Mouse (Mus musculus): ENCODE data around the gene Pi4k2a.
A peak's percentile ranks its signal among the peaks of the same experiment; 100 is the strongest.

The Pi4k2a gene

GRCm38 (mm10) chr19:42089748-42090595 lies at the start of gene Pi4k2a:
TSS of gene Pi4k2a (plus strand) at chr19:42090470.
- peak; percentile 97 for DNase-seq (ENCODE audit: extremely low spot score, low spot score)

GRCm38 (mm10) chr19:42043988-42044387 lies 46.3 kb upstream of the Pi4k2a start:
- DNase-seq (ENCODE audit: extremely low spot score, low spot score) = no peak

GRCm38 (mm10) chr19:42045269-42046102 lies 44.8 kb upstream of the Pi4k2a start, which contains the start of gene Hoga1:
TSS of gene Hoga1 (plus strand) at chr19:42045610.
- peak; percentile 73 for DNase-seq (ENCODE audit: extremely low spot score, low spot score)

- no peak for DNase-seq (ENCODE audit: extremely low spot score, low spot score)
Observed at GRCm38 (mm10) chr19:42050251-42050650, 40.0 kb upstream of the Pi4k2a start.

GRCm38 (mm10) chr19:42051351-42051750 lies 38.9 kb upstream of the Pi4k2a start:
- no peak for DNase-seq (ENCODE audit: extremely low spot score, low spot score)

GRCm38 (mm10) chr19:42051948-42052347 lies 38.3 kb upstream of the Pi4k2a start, which contains the start of gene 4933411K16Rik:
TSS of gene 4933411K16Rik (plus strand) at chr19:42052248.
- no peak for DNase-seq (ENCODE audit: extremely low spot score, low spot score)

- no peak for DNase-seq (ENCODE audit: extremely low spot score, low spot score)
Observed at GRCm38 (mm10) chr19:42054255-42054654, 36.0 kb upstream of the Pi4k2a start.

- no peak for DNase-seq (ENCODE audit: extremely low spot score, low spot score)
Observed at GRCm38 (mm10) chr19:42055881-42056280, 34.4 kb upstream of the Pi4k2a start.

- DNase-seq (ENCODE audit: extremely low spot score, low spot score) = no peak
Observed at GRCm38 (mm10) chr19:42056719-42057409, 33.4 kb upstream of the Pi4k2a start.

GRCm38 (mm10) chr19:42058426-42058825 lies 31.8 kb upstream of the Pi4k2a start:
- DNase-seq (ENCODE audit: extremely low spot score, low spot score) = no peak

- no peak for DNase-seq (ENCODE audit: extremely low spot score, low spot score)
Observed at GRCm38 (mm10) chr19:42061443-42061842, 28.8 kb upstream of the Pi4k2a start.

- DNase-seq (ENCODE audit: extremely low spot score, low spot score) = no peak
Observed at GRCm38 (mm10) chr19:42068441-42069240, 21.6 kb upstream of the Pi4k2a start.

- DNase-seq (ENCODE audit: extremely low spot score, low spot score) = no peak
Observed at GRCm38 (mm10) chr19:42069241-42069525, 21.1 kb upstream of the Pi4k2a start.

GRCm38 (mm10) chr19:42071221-42071620 lies 19.0 kb upstream of the Pi4k2a start:
- no peak for DNase-seq (ENCODE audit: extremely low spot score, low spot score)

- no peak for DNase-seq (ENCODE audit: extremely low spot score, low spot score)
Observed at GRCm38 (mm10) chr19:42071886-42072608, 18.2 kb upstream of the Pi4k2a start.

GRCm38 (mm10) chr19:42072802-42073201 lies 17.5 kb upstream of the Pi4k2a start:
- no peak for DNase-seq (ENCODE audit: extremely low spot score, low spot score)

GRCm38 (mm10) chr19:42075051-42075450 lies 15.2 kb upstream of the Pi4k2a start:
- no peak for DNase-seq (ENCODE audit: extremely low spot score, low spot score)

- no peak for DNase-seq (ENCODE audit: extremely low spot score, low spot score)
Observed at GRCm38 (mm10) chr19:42075992-42076391, 14.3 kb upstream of the Pi4k2a start.

- DNase-seq (ENCODE audit: extremely low spot score, low spot score) = no peak
Observed at GRCm38 (mm10) chr19:42078566-42078965, 11.7 kb upstream of the Pi4k2a start.

GRCm38 (mm10) chr19:42079006-42079405 lies 11.3 kb upstream of the Pi4k2a start:
- DNase-seq (ENCODE audit: extremely low spot score, low spot score) = no peak
